Mouse (Mus musculus) intestine, postnatal 0 days (tissue): ENCODE results near the gene Tmem144. TPM values are rescaled to one million over a fixed set of nuclear protein-coding genes. Genes with fewer than 3 reads are reported as not detected.

Source experiments
- ATAC-seq: fragments of 200-750 bp; cut with Nextera tagmentation; 2 replicates; pipeline ENCODE4 v1.8.0; 2017; ENCODE audit warnings: mild to moderate bottlenecking, moderate TSS enrichment, moderate library complexity
- H3K27ac ChIP-seq: fragments of 300-500 bp; sonication (generic); 2 replicates; pipeline ENCODE4 v1.5.1; 2014; ENCODE audit warnings: mild to moderate bottlenecking, low read depth, low read length, moderate library complexity
- H3K27me3 ChIP-seq: fragments of 300-500 bp; sonication (generic); replicated peaks from 2 replicates; pipeline ENCODE4 v1.6.1; 2014; ENCODE audit warnings: low read length, mixed read lengths; ENCODE audit not compliant: control insufficient read depth, insufficient read depth
- H3K36me3 ChIP-seq: fragments of 300-500 bp; sonication (generic); 2 replicates; pipeline ENCODE4 v1.6.1; 2014; ENCODE audit warnings: mild to moderate bottlenecking, moderate library complexity; ENCODE audit not compliant: control insufficient read depth, insufficient read depth
- H3K4me1 ChIP-seq: fragments of 300-500 bp; sonication (generic); replicated peaks from 2 replicates; pipeline ENCODE4 v1.6.1; 2014; ENCODE audit warnings: antibody characterized with exemption, low read length, mixed read lengths; ENCODE audit not compliant: control insufficient read depth, insufficient read depth
- H3K4me2 ChIP-seq: fragments of 300-500 bp; sonication (generic); replicated peaks from 2 replicates; pipeline ENCODE4 v1.6.1; 2014; ENCODE audit warnings: low read depth, mild to moderate bottlenecking, moderate library complexity
- H3K4me3 ChIP-seq: fragments of 300-500 bp; sonication (generic); 2 replicates; pipeline ENCODE4 v1.5.1; 2014; ENCODE audit warnings: low read depth, low read length
- H3K9ac ChIP-seq: fragments of 300-500 bp; sonication (generic); 2 replicates; pipeline ENCODE4 v1.6.1; 2014; ENCODE audit warnings: mild to moderate bottlenecking, low read depth, low read length
- H3K9me3 ChIP-seq: fragments of 300-500 bp; sonication (generic); 2 replicates; pipeline ENCODE4 v1.6.1; 2016; ENCODE audit warnings: mixed run types; ENCODE audit not compliant: control insufficient read depth
- CTCF ChIP-seq: sonication (generic); IDR thresholded peaks from 2 replicates; pipeline ENCODE4 v1.5.1; 2016; ENCODE audit warnings: low read depth, mild to moderate bottlenecking, control low read depth, antibody characterized with exemption, moderate library complexity
- WGBS: fragments of 180-500 bp; shearing (Covaris S2); extraction: QIAGEN DNeasy Blood & Tissue Kit; methylation state at CpG from one replicate; pipeline ENCODE4 v1.1.7; 2014; 5-methylcytosine and 5-hydroxymethylcytosine counted together
- polyA plus RNA-seq: library from polyadenylated mRNA; unstranded; fragments of >200 nt; fragmentation: Nextera tagmentation; extraction: Ambion mirVana; gene quantifications from 2 replicates; pipeline ENCODE4 v1.2.1, GENCODE M21; 2015

Tmem144 gene
- polyA plus RNA-seq, 1 experiment from 2014 or later = 59.3 TPM

GRCm38 (mm10) chr3:79842165-79842564 is 10.4 kb downstream of the Tmem144 start:
- ATAC-seq = peak; percentile 82
- H3K9me3 ChIP-seq = no peaks in the 10 kb centered on the region
- WGBS = 2% methylated on average over 12 of the region's 12 CpGs
- H3K9ac ChIP-seq = peak overlapping the region; percentile 58
- H3K4me1 ChIP-seq = no peaks in the 10 kb centered on the region
- no peaks in the 10 kb centered on the region for H3K36me3 ChIP-seq
- H3K4me2 ChIP-seq = peak overlapping the region; percentile 72
- TF ChIP-seq CTCF = no peak
- H3K27ac ChIP-seq = peak overlapping the region; percentile 93
- peak overlapping the region; percentile 49 for H3K4me3 ChIP-seq
- no peaks in the 10 kb centered on the region for H3K27me3 ChIP-seq

- peak overlapping the region; percentile 93 for H3K27ac ChIP-seq
- no peak for TF ChIP-seq CTCF
- 36% methylated on average over 6 of the region's 6 CpGs for WGBS
- peak overlapping the region; percentile 72 for H3K4me2 ChIP-seq
- no peak overlapping the region for H3K9ac ChIP-seq
- ATAC-seq = peak; percentile 55
- H3K4me1 ChIP-seq = no peaks in the 10 kb centered on the region
- H3K4me3 ChIP-seq = peak overlapping the region; percentile 49
- H3K36me3 ChIP-seq = peaks cover 1% of the 10 kb centered on the region; the same call in 1 of the 2 replicates
- no peaks in the 10 kb centered on the region for H3K9me3 ChIP-seq
- no peaks in the 10 kb centered on the region for H3K27me3 ChIP-seq
These were observed 11.1 kb downstream of the Tmem144 start for GRCm38 (mm10) chr3:79841475-79841874.

GRCm38 (mm10) chr3:79838751-79839150 is 13.8 kb downstream of the Tmem144 start:
- H3K36me3 ChIP-seq = peaks cover 19% of the 10 kb centered on the region; the same call in 1 of the 2 replicates
- H3K27me3 ChIP-seq = no peaks in the 10 kb centered on the region
- H3K4me2 ChIP-seq = no peak overlapping the region
- TF ChIP-seq CTCF = peak; percentile 61
- no peak for ATAC-seq
- WGBS = 53% methylated on average over 6 of the region's 6 CpGs
- H3K9ac ChIP-seq = no peak overlapping the region
- no peak overlapping the region for H3K4me3 ChIP-seq
- H3K9me3 ChIP-seq = no peaks in the 10 kb centered on the region
- no peak overlapping the region for H3K27ac ChIP-seq
- no peaks in the 10 kb centered on the region for H3K4me1 ChIP-seq

GRCm38 (mm10) chr3:79829289-79829688 is 23.3 kb downstream of the Tmem144 start:
- H3K36me3 ChIP-seq = peaks cover 8% of the 10 kb centered on the region
- H3K4me3 ChIP-seq = no peak overlapping the region
- ATAC-seq = no peak
- TF ChIP-seq CTCF = no peak
- H3K4me2 ChIP-seq = no peak overlapping the region
- no peaks in the 10 kb centered on the region for H3K27me3 ChIP-seq
- H3K4me1 ChIP-seq = no peaks in the 10 kb centered on the region
- H3K27ac ChIP-seq = no peak overlapping the region
- no peak overlapping the region for H3K9ac ChIP-seq
- H3K9me3 ChIP-seq = no peaks in the 10 kb centered on the region

- Histone ChIP-seq H3K27ac (0 out of 2 replicates have a peak overlapping the region, but pooled peaks have one; percentile 7), H3K9ac (no peak overlapping the region), H3K4me2 (no peak overlapping the region), H3K27me3 (no peaks in the 10 kb centered on the region), H3K4me3 (no peak overlapping the region), H3K36me3 (peaks cover 9% of the 10 kb centered on the region; the same call in 1 of the 2 replicates), H3K9me3 (no peaks in the 10 kb centered on the region), H3K4me1 (no peaks in the 10 kb centered on the region)
- ATAC-seq = 0 out of 2 replicates have a peak, but pooled peaks have one; percentile 66
- no peak for TF ChIP-seq CTCF
- 84% methylated on average over 14 of the region's 14 CpGs for WGBS
These were observed 27.3 kb downstream of the Tmem144 start for GRCm38 (mm10) chr3:79825067-79825780.

GRCm38 (mm10) chr3:79823176-79823575 is 29.4 kb downstream of the Tmem144 start:
- H3K27me3 ChIP-seq = no peaks in the 10 kb centered on the region
- ATAC-seq = no peak
- H3K4me2 ChIP-seq = no peak overlapping the region
- H3K9me3 ChIP-seq = no peaks in the 10 kb centered on the region
- 93% methylated on average over 7 of the region's 7 CpGs for WGBS
- no peak overlapping the region for H3K9ac ChIP-seq
- H3K4me3 ChIP-seq = no peak overlapping the region
- H3K27ac ChIP-seq = no peak overlapping the region
- H3K36me3 ChIP-seq = peaks cover 9% of the 10 kb centered on the region; the same call in 1 of the 2 replicates
- TF ChIP-seq CTCF = no peak
- H3K4me1 ChIP-seq = no peaks in the 10 kb centered on the region
